Mouse (Mus musculus) layer of hippocampus, adult 18-20 months (tissue): ENCODE results near the gene Arl3. TPM values are rescaled to one million over a fixed set of nuclear protein-coding genes. Genes with fewer than 3 reads are reported as not detected.
"Not testable (repeated sequence)": the region's sequence is repeated elsewhere in the genome, so short reads cannot be mapped to it uniquely, and the experiment has no call there.

Experiments used
- DNase-seq, 2 experiments: peaks; one replicate each; pipeline ENCODE4 v3.0.0; 2022; ENCODE audit warnings: low spot score in 2 of 2
- total RNA-seq, 2 experiments: library from RNA; stranded (reverse); gene quantifications; 2 replicates each; pipeline ENCODE4 v1.2.3; 2021

The Arl3 gene
- total RNA-seq, 2 experiments from 2014 or later: 127 to 132 TPM

- DNase-seq: no peak
Observed at GRCm38 (mm10) chr19:46592751-46593439, 19.9 kb upstream of the Arl3 start.

- DNase-seq: no peak
Observed at GRCm38 (mm10) chr19:46591575-46591974, 18.6 kb upstream of the Arl3 start.

- DNase-seq: peak; percentile 74 to 91
Observed at GRCm38 (mm10) chr19:46587823-46588508, 15.0 kb upstream of the Arl3 start.

GRCm38 (mm10) chr19:46575196-46575595 lies 2.2 kb upstream of the Arl3 start:
- DNase-seq: no peak

- DNase-seq: no peak
Observed at GRCm38 (mm10) chr19:46573990-46574389, 992 bp upstream of the Arl3 start.

- no peak for DNase-seq
Observed at GRCm38 (mm10) chr19:46572548-46572947, 450 bp downstream of the Arl3 start.

- DNase-seq: peak in 1 of 2 experiments; percentile 21
Observed at GRCm38 (mm10) chr19:46571878-46572244, 1.1 kb downstream of the Arl3 start.

- not testable (repeated sequence) for DNase-seq
Observed at GRCm38 (mm10) chr19:46571211-46571877, 1.7 kb downstream of the Arl3 start.

GRCm38 (mm10) chr19:46564043-46564462 lies 8.9 kb downstream of the Arl3 start:
- peak in 1 of 2 experiments; percentile 38 for DNase-seq

- DNase-seq: no peak
Observed at GRCm38 (mm10) chr19:46563603-46564002, 9.4 kb downstream of the Arl3 start.

GRCm38 (mm10) chr19:46562581-46563515 lies 10.2 kb downstream of the Arl3 start:
- DNase-seq: no peak

- DNase-seq: peak; percentile 22 to 74
Observed at GRCm38 (mm10) chr19:46562132-46562531, 10.9 kb downstream of the Arl3 start.

- no peak for DNase-seq
Observed at GRCm38 (mm10) chr19:46558631-46559030, 14.4 kb downstream of the Arl3 start.

GRCm38 (mm10) chr19:46558009-46558408 lies 15.0 kb downstream of the Arl3 start:
- no peak for DNase-seq

- peak in 1 of 2 experiments; percentile 59 for DNase-seq
Observed at GRCm38 (mm10) chr19:46553541-46553955, 19.4 kb downstream of the Arl3 start.

- DNase-seq: no peak
Observed at GRCm38 (mm10) chr19:46552496-46552895, 20.5 kb downstream of the Arl3 start.

GRCm38 (mm10) chr19:46550385-46550784 lies 22.6 kb downstream of the Arl3 start:
- no peak for DNase-seq

- DNase-seq: no peak
Observed at GRCm38 (mm10) chr19:46548110-46548509, 24.9 kb downstream of the Arl3 start.

- DNase-seq: no peak
Observed at GRCm38 (mm10) chr19:46547565-46547964, 25.4 kb downstream of the Arl3 start.

- DNase-seq: no peak
Observed at GRCm38 (mm10) chr19:46542750-46543149, 30.2 kb downstream of the Arl3 start.

GRCm38 (mm10) chr19:46538213-46538612 lies 34.8 kb downstream of the Arl3 start:
- DNase-seq: no peak
